Comparison of ENCODE assay signal across 8 mouse cellular contexts in genomic region chr8:70282603-70283135, GRCm38 (mm10). TPM values are rescaled to one million over a fixed set of nuclear protein-coding genes. Genes with fewer than 3 reads are reported as not detected.
A peak's percentile ranks its signal among the peaks of the same experiment; 100 is the strongest.
DNase-seq lines count a peak whose midpoint lies in the region; ATAC-seq and TF ChIP-seq lines count a peak whose summit lies in the region.

Homer3 (plus strand) TSS chr8:70282827.

- ATAC-seq in forebrain, embryonic 13.5 days, result peak; percentile 91
- peak; percentile 89 for ATAC-seq in liver, postnatal 0 days
- peak; percentile 87 for ATAC-seq in neural tube, embryonic 14.5 days (ENCODE audit: low read depth)

- H3K4me3 ChIP-seq in CH12.LX (replicated peaks in 1 of 3; ENCODE audit: low read depth in 2 of 3, low read length in 2 of 3, poor library complexity in 1 of 3), result peak within 1 kb of the TSS; percentile 74 to 96 (median 88)
- H3K4me3 ChIP-seq in forebrain, embryonic 13.5 days, result peak within 1 kb of the TSS; percentile 91
- H3K4me3 ChIP-seq in liver, postnatal 0 days (ENCODE audit: low read depth, low read length), result peak within 1 kb of the TSS; percentile 83
- H3K4me3 ChIP-seq in neural tube, embryonic 14.5 days (ENCODE audit: low read depth, low read length), result peak within 1 kb of the TSS; percentile 77

- peaks cover 3% of the 10 kb centered on the region for H3K9me3 ChIP-seq in CH12.LX (replicated peaks; ENCODE audit: low read length)
- peaks cover 6% of the 10 kb centered on the region for H3K9me3 ChIP-seq in forebrain, embryonic 13.5 days (replicated peaks)
- H3K9me3 ChIP-seq in liver, postnatal 0 days (ENCODE audit: low read length), result no peaks in the 10 kb centered on the region
- H3K9me3 ChIP-seq in neural tube, embryonic 14.5 days (ENCODE audit: control insufficient read depth, low read length), result no peaks in the 10 kb centered on the region

- TF ChIP-seq EP300 in CH12.LX (IDR thresholded peaks at IDR 0.05; ENCODE audit: low read length), result no peak
- TF ChIP-seq EP300 in liver, postnatal 0 days (IDR thresholded peaks at IDR 0.05; ENCODE audit: low read depth), result no peak

- peaks cover 8 to 20% of the 10 kb centered on the region in 2 experiments for H3K4me1 ChIP-seq in CH12.LX (ENCODE audit: control insufficient read depth in 1 of 2, insufficient read depth in 2 of 2)
- H3K4me1 ChIP-seq in forebrain, embryonic 13.5 days, result peaks cover 19% of the 10 kb centered on the region
- peaks cover 14% of the 10 kb centered on the region for H3K4me1 ChIP-seq in liver, postnatal 0 days (ENCODE audit: insufficient read depth)
- 0 out of 2 replicates have a peak, but pooled peaks cover 7% of the 10 kb centered on the region for H3K4me1 ChIP-seq in neural tube, embryonic 14.5 days (ENCODE audit: control insufficient read depth, insufficient read depth, low read length)

- peak within 1 kb of the TSS; percentile 92 for H3K9ac ChIP-seq in CH12.LX (ENCODE audit: insufficient read depth, low read depth)
- peak within 1 kb of the TSS; percentile 96 for H3K9ac ChIP-seq in forebrain, embryonic 13.5 days
- H3K9ac ChIP-seq in liver, postnatal 0 days (replicated peaks), result peak within 1 kb of the TSS; percentile 76
- H3K9ac ChIP-seq in neural tube, embryonic 14.5 days (replicated peaks; ENCODE audit: low read depth, low read length), result peak within 1 kb of the TSS; percentile 80

- in situ Hi-C loops in CH12.LX (cut with MboI; ENCODE audit: low pct_ligation_motif_present, low pct_unique_long_range_greater_than_20kb, low sequenced_read_pairs), result no loop called here

- dilution Hi-C loops in CH12.LX (cut with MboI; ENCODE audit: extremely low pct_ligation_motif_present, extremely low pct_unique_long_range_greater_than_20kb, low sequenced_read_pairs), result no loop called here

- no peaks in the 10 kb centered on the region for H3K79me2 ChIP-seq in CH12.LX (replicated peaks; ENCODE audit: control insufficient read depth, extremely low read depth, insufficient read depth, poor library complexity, severe bottlenecking)

- intact Hi-C loops in heart, postnatal 10 days (cut with DNase I), result no loop called here

- peak; percentile 55; the same call in 1 of the 2 replicates for TF ChIP-seq POLR2A in CH12.LX (IDR thresholded peaks at IDR 0.05; ENCODE audit: low read depth, low read length)

- WGBS in forebrain, embryonic 13.5 days, result 2% methylated on average over 33 of the region's 36 CpGs
- WGBS in large intestine, adult 2 months, result 3% methylated on average over 36 of the region's 36 CpGs
- 1% methylated on average over 32 of the region's 36 CpGs for WGBS in liver, postnatal 0 days (ENCODE audit: insufficient replicate concordance)
- under 1% methylated on average over 18 of the region's 36 CpGs for WGBS in neural tube, embryonic 14.5 days

- TF ChIP-seq RAD21 in CH12.LX (IDR thresholded peaks at IDR 0.05; ENCODE audit: low read depth, low read length), result no peak; the same call in 1 of the 2 replicates

- H3K36me3 ChIP-seq in CH12.LX (replicated peaks in 1 of 2; ENCODE audit: control insufficient read depth in 1 of 2, insufficient read depth in 1 of 2, low read length in 1 of 2), result peaks cover 13 to 31% of the 10 kb centered on the region in 2 experiments
- H3K36me3 ChIP-seq in forebrain, embryonic 13.5 days (ENCODE audit: poor library complexity, severe bottlenecking), result peaks cover 30% of the 10 kb centered on the region
- peaks cover 7% of the 10 kb centered on the region; the same call in 1 of the 2 replicates for H3K36me3 ChIP-seq in liver, postnatal 0 days (replicated peaks; ENCODE audit: insufficient read depth, low read length)
- H3K36me3 ChIP-seq in neural tube, embryonic 14.5 days (ENCODE audit: control insufficient read depth, insufficient read depth, low read length), result peaks cover 7% of the 10 kb centered on the region; the same call in 1 of the 2 replicates

- peak; percentile 94 for DNase-seq in CH12.LX (ENCODE audit: extremely low read depth)
- peak; percentile 57 for DNase-seq in c-Kit-positive CD71-positive TER-119-positive erythroid progenitor cells, embryonic 14.5 days (ENCODE audit: low spot score)
- peak; percentile 93 for DNase-seq in heart, postnatal 10 days
- DNase-seq in large intestine, adult 2 months (ENCODE audit: low read depth, low spot score), result peak; percentile 37
- DNase-seq in liver, postnatal 0 days, result peak; percentile 88
- peak; percentile 95 for DNase-seq in testis, postnatal 10 days (ENCODE audit: low spot score)

- H3K27ac ChIP-seq in CH12.LX (ENCODE audit: insufficient read depth, low read depth), result no peak within 1 kb of the TSS
- H3K27ac ChIP-seq in forebrain, embryonic 13.5 days, result peak within 1 kb of the TSS; percentile 62
- H3K27ac ChIP-seq in liver, postnatal 0 days (ENCODE audit: low read depth), result peak within 1 kb of the TSS; percentile 51; the same call in 1 of the 2 replicates
- H3K27ac ChIP-seq in neural tube, embryonic 14.5 days (ENCODE audit: low read depth, low read length), result peak within 1 kb of the TSS; percentile 39; the same call in 1 of the 2 replicates

- peak within 1 kb of the TSS; percentile 48 for H3K4me2 ChIP-seq in CH12.LX (ENCODE audit: insufficient read depth, low read depth, poor library complexity, severe bottlenecking)
- H3K4me2 ChIP-seq in forebrain, embryonic 13.5 days, result peak within 1 kb of the TSS; percentile 91
- peak within 1 kb of the TSS; percentile 98 for H3K4me2 ChIP-seq in liver, postnatal 0 days (ENCODE audit: low read depth, low read length)
- H3K4me2 ChIP-seq in neural tube, embryonic 14.5 days (ENCODE audit: low read depth, low read length), result peak within 1 kb of the TSS; percentile 52

- H3K27me3 ChIP-seq in CH12.LX (replicated peaks), result no peaks in the 10 kb centered on the region
- H3K27me3 ChIP-seq in forebrain, embryonic 13.5 days, result no peaks in the 10 kb centered on the region
- H3K27me3 ChIP-seq in liver, postnatal 0 days (ENCODE audit: insufficient read depth, low read length), result 0 out of 2 replicates have a peak, but pooled peaks cover 6% of the 10 kb centered on the region
- H3K27me3 ChIP-seq in neural tube, embryonic 14.5 days (ENCODE audit: control insufficient read depth, insufficient read depth, low read length), result no peaks in the 10 kb centered on the region

- TF ChIP-seq CTCF in CH12.LX (conservative IDR thresholded peaks at IDR 0.05 in 1 of 2, IDR thresholded peaks at IDR 0.05 in 1 of 2; ENCODE audit: low read depth in 2 of 2, low read length in 2 of 2), result peak in 1 of 2 experiments; percentile 81; a peak in 2 of 4 replicates
- peak; percentile 93 for TF ChIP-seq CTCF in liver, postnatal 0 days (IDR thresholded peaks at IDR 0.05; ENCODE audit: low read depth)

TF ChIP-seq in CH12.LX, 34 proteins besides CTCF, POLR2A, EP300 and RAD21:
- TF ChIP-seq E2F4 (IDR thresholded peaks at IDR 0.05; ENCODE audit: insufficient replicate concordance, low read depth, low read length) (no peak), POLR2AphosphoS2 (IDR thresholded peaks at IDR 0.05; ENCODE audit: low read depth, low read length) (no peak), UBTF (IDR thresholded peaks at IDR 0.05; ENCODE audit: low read depth, low read length) (peak; percentile 42; the same call in 1 of the 2 replicates), MEF2A (IDR thresholded peaks at IDR 0.05; ENCODE audit: borderline replicate concordance, low read depth, low read length) (0 out of 2 replicates have a peak, but pooled peaks have one; percentile 11), CHD1 (IDR thresholded peaks at IDR 0.05; ENCODE audit: low read depth, low read length) (no peak), CHD2 (IDR thresholded peaks at IDR 0.05; ENCODE audit: low read length) (peak; percentile 76), NELFE (IDR thresholded peaks at IDR 0.05; ENCODE audit: low read depth, low read length) (peak; percentile 37; the same call in 1 of the 2 replicates), SMC3 (IDR thresholded peaks at IDR 0.05; ENCODE audit: low read depth, low read length) (peak; percentile 38; the same call in 1 of the 2 replicates), MAZ (IDR thresholded peaks at IDR 0.05; ENCODE audit: low read depth, low read length) (peak; percentile 99), IRF4 (IDR thresholded peaks at IDR 0.05; ENCODE audit: low read depth, low read length) (peak; percentile 49; the same call in 1 of the 2 replicates), NRF1 (IDR thresholded peaks at IDR 0.05; ENCODE audit: low read depth, low read length) (peak; percentile 61; the same call in 1 of the 2 replicates), TCF12 (IDR thresholded peaks at IDR 0.05; ENCODE audit: low read depth, low read length) (peak; percentile 72; the same call in 1 of the 2 replicates), HCFC1 (IDR thresholded peaks at IDR 0.05; ENCODE audit: low read depth, low read length) (peak; percentile 77), ELF1 (IDR thresholded peaks at IDR 0.05; ENCODE audit: low read depth, low read length) (peak; percentile 80), SIN3A (IDR thresholded peaks at IDR 0.05; ENCODE audit: low read length) (peak; percentile 19), GABPA (IDR thresholded peaks at IDR 0.05; ENCODE audit: insufficient replicate concordance, low read depth, low read length) (no peak), KAT2A (IDR thresholded peaks at IDR 0.05; ENCODE audit: insufficient replicate concordance, low read length) (peak; percentile 54; the same call in 1 of the 2 replicates), USF2 (conservative IDR thresholded peaks at IDR 0.05; ENCODE audit: low read depth, low read length) (no peak)

RNA-seq across cellular contexts. Expression of gene Homer3, which starts in this region (rescaled TPM):
- total RNA-seq in CH12.LX (2012; rRNA removed) (12.5 and 14.0 TPM in 2 replicates), CH12.LX (2014; rRNA removed) (7.5 and 9.0 TPM in 2 replicates)
- 11.8 TPM in 2 replicates for polyA plus RNA-seq in CH12.LX (2012; ENCODE audit: insufficient read length, low read depth)
- polyA plus RNA-seq in forebrain, embryonic 13.5 days (2015; fragmentation: Nextera tagmentation; extraction: Ambion mirVana), result 65.0 and 66.0 TPM in 2 replicates
- 10 to 100 TPM; 25.6 to 28.2 TPM for total RNA-seq in heart, postnatal 10 days (2021)
- polyA plus RNA-seq in large intestine, adult 2 months (2012; rRNA removed), result 5.8 and 6.7 TPM in 2 replicates
- 4.3 and 5.6 TPM in 2 replicates for polyA plus RNA-seq in liver, postnatal 0 days (2015; fragmentation: Nextera tagmentation; extraction: Ambion mirVana)
- 16.8 and 25.5 TPM in 2 replicates for polyA plus RNA-seq in neural tube, embryonic 14.5 days (2014; fragmentation: Nextera tagmentation; extraction: Ambion mirVana)

Comparison
In these comparisons a context has a peak if more than half of its experiments do, and no peak if none do; other contexts are left out.
1. DNase-seq: peak in every context shown above with its lines; median percentile 95 in testis, postnatal 10 days; 94 in CH12.LX; 93 in heart, postnatal 10 days; 88 in liver, postnatal 0 days; 57 in c-Kit-positive CD71-positive TER-119-positive erythroid progenitor cells, embryonic 14.5 days; 37 in large intestine, adult 2 months.
2. H3K4me2 ChIP-seq: peak in every context shown above with its lines; median percentile 98 in liver, postnatal 0 days; 91 in forebrain, embryonic 13.5 days; 52 in neural tube, embryonic 14.5 days; 48 in CH12.LX.